Comparison of ENCODE assay signal across 7 mouse cellular contexts in genomic region chr7:100932481-100933007, GRCm38 (mm10). TPM values are rescaled to one million over a fixed set of nuclear protein-coding genes. Genes with fewer than 3 reads are reported as not detected.
A peak's percentile ranks its signal among the peaks of the same experiment; 100 is the strongest.
DNase-seq lines count a peak whose midpoint lies in the region; ATAC-seq lines count a peak whose summit lies in the region.

No protein-coding gene starts in this region.

- peak overlapping the region; percentile 86 for H3K4me2 ChIP-seq in intestine, embryonic 15.5 days (replicated peaks)
- peak overlapping the region; percentile 98 for H3K4me2 ChIP-seq in limb, embryonic 12.5 days
- H3K4me2 ChIP-seq in midbrain, embryonic 14.5 days (ENCODE audit: low read length) = peak overlapping the region; percentile 81

- WGBS in intestine, embryonic 15.5 days = under 1% methylated on average over 27 of the region's 27 CpGs
- under 1% methylated on average over 27 of the region's 27 CpGs for WGBS in limb, embryonic 12.5 days
- under 1% methylated on average over 27 of the region's 27 CpGs for WGBS in midbrain, embryonic 14.5 days

- peak overlapping the region; percentile 99 for H3K27ac ChIP-seq in intestine, embryonic 15.5 days
- H3K27ac ChIP-seq in limb, embryonic 12.5 days = peak overlapping the region; percentile 100
- no peak overlapping the region for H3K27ac ChIP-seq in midbrain, embryonic 14.5 days (replicated peaks; ENCODE audit: low read depth, low read length)

- H3K9ac ChIP-seq in intestine, embryonic 15.5 days = peak overlapping the region; percentile 91
- H3K9ac ChIP-seq in limb, embryonic 12.5 days (replicated peaks) = peak overlapping the region; percentile 97; the same call in 1 of the 2 replicates
- peak overlapping the region; percentile 50; the same call in 1 of the 2 replicates for H3K9ac ChIP-seq in midbrain, embryonic 14.5 days (replicated peaks; ENCODE audit: low read length)

- H3K9me3 ChIP-seq in intestine, embryonic 15.5 days = no peaks in the 10 kb centered on the region
- H3K9me3 ChIP-seq in limb, embryonic 12.5 days = no peaks in the 10 kb centered on the region
- no peaks in the 10 kb centered on the region for H3K9me3 ChIP-seq in midbrain, embryonic 14.5 days (ENCODE audit: control insufficient read depth, low read length)

- H3K27me3 ChIP-seq in intestine, embryonic 15.5 days (replicated peaks) = no peaks in the 10 kb centered on the region
- H3K27me3 ChIP-seq in limb, embryonic 12.5 days = no peaks in the 10 kb centered on the region
- H3K27me3 ChIP-seq in midbrain, embryonic 14.5 days (ENCODE audit: control insufficient read depth, insufficient read depth, low read length) = peaks cover 32% of the 10 kb centered on the region

- peak; percentile 93 for ATAC-seq in intestine, embryonic 15.5 days
- ATAC-seq in limb, embryonic 12.5 days (ENCODE audit: insufficient number of reproducible peaks, insufficient read depth, low FRiP score, low TSS enrichment, low read depth) = peak; percentile 93
- peak; percentile 72 for ATAC-seq in midbrain, embryonic 14.5 days (ENCODE audit: low FRiP score, low TSS enrichment)

- DNase-seq in adipocyte (ENCODE audit: low spot score) = peak; percentile 85
- peak; percentile 95 for DNase-seq in embryo, embryonic 10 days (ENCODE audit: low spot score)
- peak; percentile 75 to 90 for DNase-seq in gastrocnemius, postnatal 4 days (ENCODE audit: low spot score in 2 of 2)
- DNase-seq in midbrain, embryonic 14.5 days = peak; percentile 88
- DNase-seq in spleen, adult 12 weeks (ENCODE audit: low spot score) = peak; percentile 54

- no peaks in the 10 kb centered on the region for H3K36me3 ChIP-seq in intestine, embryonic 15.5 days
- peaks cover 18% of the 10 kb centered on the region; the same call in 1 of the 2 replicates for H3K36me3 ChIP-seq in limb, embryonic 12.5 days
- H3K36me3 ChIP-seq in midbrain, embryonic 14.5 days (ENCODE audit: control insufficient read depth, insufficient read depth, low read length) = no peaks in the 10 kb centered on the region

- peaks cover 37% of the 10 kb centered on the region for H3K4me1 ChIP-seq in intestine, embryonic 15.5 days (replicated peaks)
- peaks cover 31% of the 10 kb centered on the region for H3K4me1 ChIP-seq in limb, embryonic 12.5 days (replicated peaks)
- H3K4me1 ChIP-seq in midbrain, embryonic 14.5 days (ENCODE audit: control insufficient read depth, insufficient read depth, low read length) = peaks cover 13% of the 10 kb centered on the region

- peak overlapping the region; percentile 82 for H3K4me3 ChIP-seq in intestine, embryonic 15.5 days (replicated peaks)
- peak overlapping the region; percentile 95 for H3K4me3 ChIP-seq in limb, embryonic 12.5 days (replicated peaks)
- peak overlapping the region; percentile 36 for H3K4me3 ChIP-seq in midbrain, embryonic 14.5 days (replicated peaks; ENCODE audit: low read depth, low read length)

RNA-seq across cellular contexts. Expression of gene Arhgef17, which starts 0.6 kb away (rescaled TPM):
- total RNA-seq in gastrocnemius, postnatal 4 days (2021) = 10 to 100 TPM; 40.4 to 43.6 TPM
- polyA plus RNA-seq in intestine, embryonic 15.5 days (2015; fragmentation: Nextera tagmentation; extraction: Ambion mirVana) = 5.0 and 6.0 TPM in 2 replicates
- polyA plus RNA-seq in limb, embryonic 12.5 days (2016; fragmentation: Nextera tagmentation; extraction: Ambion mirVana) = 8.3 and 11.1 TPM in 2 replicates
- 12.1 and 13.2 TPM in 2 replicates for polyA plus RNA-seq in midbrain, embryonic 14.5 days (2014; fragmentation: Nextera tagmentation; extraction: Ambion mirVana)

RNA-seq across cellular contexts. Expression of gene P2ry6, which starts 41.9 kb away (rescaled TPM):
- 1 to 10 TPM; 5.8 to 7.4 TPM for total RNA-seq in gastrocnemius, postnatal 4 days (2021)
- polyA plus RNA-seq in intestine, embryonic 15.5 days (2015; fragmentation: Nextera tagmentation; extraction: Ambion mirVana) = 8.4 and 10.4 TPM in 2 replicates
- polyA plus RNA-seq in limb, embryonic 12.5 days (2016; fragmentation: Nextera tagmentation; extraction: Ambion mirVana) = 2.0 and 3.0 TPM in 2 replicates
- 1.8 and 2.7 TPM in 2 replicates for polyA plus RNA-seq in midbrain, embryonic 14.5 days (2014; fragmentation: Nextera tagmentation; extraction: Ambion mirVana)

Comparison
In these comparisons a context has a peak if more than half of its experiments do, and no peak if none do; other contexts are left out.
1. H3K4me3 ChIP-seq: peak in every context shown above with its lines; median percentile 95 in limb, embryonic 12.5 days; 82 in intestine, embryonic 15.5 days; 36 in midbrain, embryonic 14.5 days.